25 mouse cellular contexts compared by ENCODE assay signal in the genomic region with DNA sequence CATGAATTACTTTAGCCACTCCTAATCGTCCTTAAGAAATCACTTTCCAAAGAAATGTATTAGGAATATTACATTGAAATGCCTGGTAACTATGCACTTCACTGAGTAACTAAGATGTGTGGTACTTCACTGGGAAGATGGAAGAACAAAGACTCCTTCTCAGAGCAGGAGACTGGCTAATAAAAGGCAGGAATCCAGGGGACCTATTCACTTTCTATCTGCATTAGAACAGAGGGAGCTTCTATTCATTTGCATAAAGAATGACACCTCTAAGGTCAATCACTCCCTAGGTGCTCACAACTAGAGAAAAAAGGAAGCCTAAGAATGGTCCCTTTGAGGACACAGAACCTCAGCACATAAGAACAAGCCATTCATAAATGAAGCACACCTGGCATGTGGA.
DNase-seq lines count a peak whose midpoint lies in the region; ATAC-seq lines count a peak whose summit lies in the region.
"Had no signal": no experiment of that assay in that cellular context is flagged by ENCODE, and none has a peak within 500 bp of the region (broad histone marks: within the 10 kb centered on the region; RNA-seq: fewer than 3 reads in every experiment).

No protein-coding gene starts in this region.

- intact Hi-C loops in heart, postnatal 14 days (cut with DNase I) = no loop called here

- no peak overlapping the region for H3K4me2 ChIP-seq in hindbrain, embryonic 16.5 days (ENCODE audit: low read length)
- H3K4me2 ChIP-seq: embryonic facial prominence, embryonic 12.5 days; forebrain, embryonic 12.5 days had no signal

- H3K4me1 ChIP-seq in hindbrain, embryonic 16.5 days (ENCODE audit: control insufficient read depth, insufficient read depth, low read depth, low read length) = no peaks in the 10 kb centered on the region
- H3K4me1 ChIP-seq: embryonic facial prominence, embryonic 10.5 days; embryonic facial prominence, embryonic 12.5 days had no signal

- H3K9ac ChIP-seq in hindbrain, embryonic 16.5 days (ENCODE audit: low read depth, low read length) = no peak overlapping the region
- H3K9ac ChIP-seq: embryonic facial prominence, embryonic 12.5 days; forebrain, embryonic 12.5 days had no signal

- no peak overlapping the region for H3K27ac ChIP-seq in hindbrain, embryonic 16.5 days (ENCODE audit: low read depth, low read length)
- H3K27ac ChIP-seq: embryonic facial prominence, embryonic 10.5 days; embryonic facial prominence, embryonic 12.5 days; forebrain, embryonic 10.5 days; forebrain, embryonic 12.5 days had no signal

- no peaks in the 10 kb centered on the region for H3K27me3 ChIP-seq in hindbrain, embryonic 16.5 days (replicated peaks; ENCODE audit: control insufficient read depth, insufficient read depth, low read length)
- H3K27me3 ChIP-seq: CH12.LX; embryonic facial prominence, embryonic 12.5 days; forebrain, embryonic 12.5 days; Patski had no signal

- WGBS in hindbrain, embryonic 16.5 days = 50% methylated on average over 1 of the region's 1 CpGs

- no peaks in the 10 kb centered on the region for H3K36me3 ChIP-seq in hindbrain, embryonic 16.5 days (ENCODE audit: control insufficient read depth, insufficient read depth, low read length)
- H3K36me3 ChIP-seq: embryonic facial prominence, embryonic 10.5 days; embryonic facial prominence, embryonic 12.5 days; forebrain, embryonic 10.5 days; forebrain, embryonic 12.5 days; G1E had no signal

- H3K4me3 ChIP-seq in hindbrain, embryonic 16.5 days (ENCODE audit: low read length) = no peak overlapping the region
- H3K4me3 ChIP-seq: embryonic facial prominence, embryonic 10.5 days; embryonic facial prominence, embryonic 12.5 days; forebrain, embryonic 10.5 days; forebrain, embryonic 12.5 days had no signal

- H3K9me3 ChIP-seq in hindbrain, embryonic 16.5 days (ENCODE audit: control insufficient read depth, low read length) = no peaks in the 10 kb centered on the region
- H3K9me3 ChIP-seq: embryonic facial prominence, embryonic 10.5 days; embryonic facial prominence, embryonic 12.5 days; forebrain, embryonic 10.5 days; forebrain, embryonic 12.5 days; G1E had no signal

- DNase-seq in ES-CJ7 (ENCODE audit: low read depth, low spot score) = peak; percentile 86
- peak; percentile 82 for DNase-seq in R1 (ENCODE audit: low read depth, low spot score)
- peak; percentile 83 for DNase-seq in ZHBTc4 (ENCODE audit: low read depth, low spot score)
- DNase-seq in heart, postnatal 14 days = no peak
- DNase-seq: adrenal gland, adult 2 months; adrenal gland, postnatal 14 days; adrenal gland, postnatal 36 days; B cell, adult 2 months; cerebellum, adult 11-12 months; cerebellum, adult 2 months; cerebellum, adult 9-10 months; cerebellum, postnatal 10 days; cerebellum, postnatal 25 days had no signal

- ATAC-seq in hindbrain, embryonic 16.5 days = no peak
- ATAC-seq in erythroid progenitor cell, adult 5-6 weeks (replicated peaks; ENCODE audit: low FRiP score, poor library complexity, severe bottlenecking) = no peak
- ATAC-seq: CD4-positive, CD25-positive, alpha-beta regulatory T cell, adult 4 months; forebrain, embryonic 14.5 days; forebrain, embryonic 16.5 days; Patski had no signal

Comparison
In these comparisons a context has a peak if more than half of its experiments do, and no peak if none do; other contexts are left out.
1. DNase-seq: peak in ES-CJ7 (single experiment), R1 (single experiment) and ZHBTc4 (single experiment); none in heart, postnatal 14 days (0 of 2).